Mouse (Mus musculus) embryonic facial prominence, embryonic 10.5 days (tissue): ENCODE data around the gene Arntl2. TPM values are rescaled to one million over a fixed set of nuclear protein-coding genes. Genes with fewer than 3 reads are reported as not detected.

Experiments used
- polyA plus RNA-seq: library from polyadenylated mRNA; unstranded; fragments of >200 nt; fragmentation: Nextera tagmentation; extraction: Ambion mirVana; gene quantifications from 2 replicates; pipeline ENCODE4 v1.2.1, GENCODE M21; 2016

The Arntl2 gene
- polyA plus RNA-seq, 1 experiment from 2014 or later: 2.8 TPM

Other genes starting within 250 kb of the Arntl2 start
- 80.9 and 86.5 TPM in 2 replicates for gene Fgfr1op2, start 218.9 kb upstream of the Arntl2 start, polyA plus RNA-seq
- gene Ints13, start 218.2 kb upstream of the Arntl2 start, polyA plus RNA-seq: 89.0 and 91.5 TPM in 2 replicates
- gene Med21, start 153.5 kb upstream of the Arntl2 start, polyA plus RNA-seq: 122 and 127 TPM in 2 replicates
- 26.7 and 27.5 TPM in 2 replicates for gene Tm7sf3, start 153.2 kb upstream of the Arntl2 start, polyA plus RNA-seq
- gene Stk38l, start 71.1 kb upstream of the Arntl2 start, polyA plus RNA-seq: 21.1 and 22.2 TPM in 2 replicates
- not detected in 2 replicates for gene Smco2, start 54.0 kb downstream of the Arntl2 start, polyA plus RNA-seq
- gene Ppfibp1, start 92.4 kb downstream of the Arntl2 start, polyA plus RNA-seq: 34.9 and 38.1 TPM in 2 replicates
- 0.14 and 0.27 TPM in 2 replicates for gene 1700034J05Rik, start 158.4 kb downstream of the Arntl2 start, polyA plus RNA-seq
- 1.0 and 1.2 TPM in 2 replicates for gene Rep15, start 236.5 kb downstream of the Arntl2 start, polyA plus RNA-seq
- 109 and 122 TPM in 2 replicates for gene Mrps35, start 246.7 kb downstream of the Arntl2 start, polyA plus RNA-seq